Mouse (Mus musculus): ENCODE measurements around the gene Fam78a. TPM values are rescaled to one million over a fixed set of nuclear protein-coding genes. Genes with fewer than 3 reads are reported as not detected.
A peak's percentile ranks its signal among the peaks of the same experiment; 100 is the strongest.

Gene Fam78a
- polyA plus RNA-seq, 1 experiment from 2014 or later = 2.9 TPM

GRCm38 (mm10) chr2:32119802-32120750 lies 35.4 kb upstream of the Fam78a start:
- Histone ChIP-seq H3K36me3 (no peaks in the 10 kb centered on the region), H3K9ac (no peak overlapping the region), H3K27me3 (replicated peaks) (no peaks in the 10 kb centered on the region), H3K27ac (no peak overlapping the region), H3K9me3 (no peaks in the 10 kb centered on the region), H3K4me1 (0 out of 2 replicates have a peak, but pooled peaks cover 3% of the 10 kb centered on the region), H3K4me2 (replicated peaks) (no peak overlapping the region), H3K4me3 (no peak overlapping the region)
- 90% methylated on average over 20 of the region's 20 CpGs for WGBS
- no peak for ATAC-seq (ENCODE audit: low FRiP score, low read depth)

GRCm38 (mm10) chr2:32115851-32116268 lies 31.2 kb upstream of the Fam78a start:
- ATAC-seq (ENCODE audit: low FRiP score, low read depth) = no peak
- 92% methylated on average over 4 of the region's 4 CpGs for WGBS

GRCm38 (mm10) chr2:32112548-32112947 lies 27.9 kb upstream of the Fam78a start:
- Histone ChIP-seq H3K36me3 (peaks cover 14% of the 10 kb centered on the region), H3K9ac (no peak overlapping the region), H3K27me3 (replicated peaks) (no peaks in the 10 kb centered on the region), H3K27ac (no peak overlapping the region), H3K9me3 (no peaks in the 10 kb centered on the region), H3K4me2 (replicated peaks) (no peak overlapping the region), H3K4me1 (0 out of 2 replicates have a peak, but pooled peaks cover 5% of the 10 kb centered on the region), H3K4me3 (no peak overlapping the region)
- WGBS = 58% methylated on average over 2 of the region's 2 CpGs
- ATAC-seq (ENCODE audit: low FRiP score, low read depth) = no peak

More at GRCm38 (mm10) chr2:32115851-32116268, 31.2 kb upstream of the Fam78a start:
- Histone ChIP-seq H3K4me2 (replicated peaks) (no peak overlapping the region), H3K4me1 (0 out of 2 replicates have a peak, but pooled peaks cover under 1% of the 10 kb centered on the region), H3K36me3 (no peaks in the 10 kb centered on the region), H3K4me3 (no peak overlapping the region), H3K9ac (no peak overlapping the region), H3K27me3 (replicated peaks) (no peaks in the 10 kb centered on the region), H3K27ac (no peak overlapping the region), H3K9me3 (no peaks in the 10 kb centered on the region)

GRCm38 (mm10) chr2:32111268-32111667 lies 26.6 kb upstream of the Fam78a start:
- ATAC-seq (ENCODE audit: low FRiP score, low read depth) = no peak
- H3K9me3 ChIP-seq = no peaks in the 10 kb centered on the region
- H3K9ac ChIP-seq = no peak overlapping the region
- 100% methylated on average over 1 of the region's 1 CpGs for WGBS
- peaks cover 14% of the 10 kb centered on the region for H3K36me3 ChIP-seq
- H3K27ac ChIP-seq = no peak overlapping the region
- H3K4me2 ChIP-seq (replicated peaks) = no peak overlapping the region
- H3K4me1 ChIP-seq = 0 out of 2 replicates have a peak, but pooled peaks cover 5% of the 10 kb centered on the region
- no peaks in the 10 kb centered on the region for H3K27me3 ChIP-seq (replicated peaks)
- no peak overlapping the region for H3K4me3 ChIP-seq

- H3K27ac ChIP-seq = 0 out of 2 replicates have a peak overlapping the region, but pooled peaks have one; percentile 62
- peaks cover 14% of the 10 kb centered on the region for H3K36me3 ChIP-seq
Measured at GRCm38 (mm10) chr2:32105930-32106329, 21.3 kb upstream of the Fam78a start.

GRCm38 (mm10) chr2:32105117-32105913 lies 20.7 kb upstream of the Fam78a start:
- Histone ChIP-seq H3K4me1 (peaks cover 19% of the 10 kb centered on the region), H3K27ac (peak overlapping the region; percentile 62; the same call in 1 of the 2 replicates), H3K27me3 (replicated peaks) (no peaks in the 10 kb centered on the region), H3K36me3 (peaks cover 12% of the 10 kb centered on the region), H3K4me2 (replicated peaks) (0 out of 2 replicates have a peak overlapping the region, but pooled peaks have one; percentile 9), H3K9ac (peak overlapping the region; percentile 29; the same call in 1 of the 2 replicates), H3K9me3 (no peaks in the 10 kb centered on the region), H3K4me3 (no peak overlapping the region)
- WGBS = 57% methylated on average over 16 of the region's 16 CpGs
- ATAC-seq (ENCODE audit: low FRiP score, low read depth) = peak; percentile 52; the same call in 1 of the 2 replicates

More at GRCm38 (mm10) chr2:32105930-32106329, 21.3 kb upstream of the Fam78a start:
- ATAC-seq (ENCODE audit: low FRiP score, low read depth) = no peak
- WGBS = 86% methylated on average over 7 of the region's 7 CpGs
- Histone ChIP-seq H3K4me2 (replicated peaks) (no peak overlapping the region), H3K27me3 (replicated peaks) (no peaks in the 10 kb centered on the region), H3K9me3 (no peaks in the 10 kb centered on the region), H3K4me1 (peaks cover 24% of the 10 kb centered on the region), H3K9ac (no peak overlapping the region), H3K4me3 (no peak overlapping the region)

- Histone ChIP-seq H3K27me3 (replicated peaks) (no peaks in the 10 kb centered on the region), H3K27ac (no peak overlapping the region), H3K4me1 (peaks cover 19% of the 10 kb centered on the region), H3K4me2 (replicated peaks) (no peak overlapping the region), H3K4me3 (no peak overlapping the region), H3K36me3 (peaks cover 4% of the 10 kb centered on the region; the same call in 1 of the 2 replicates), H3K9me3 (no peaks in the 10 kb centered on the region), H3K9ac (no peak overlapping the region)
- WGBS = 87% methylated on average over 7 of the region's 7 CpGs
- ATAC-seq (ENCODE audit: low FRiP score, low read depth) = no peak
Measured at GRCm38 (mm10) chr2:32104122-32104521, 19.5 kb upstream of the Fam78a start.

GRCm38 (mm10) chr2:32103557-32103956 lies 18.9 kb upstream of the Fam78a start:
- no peak overlapping the region for H3K4me3 ChIP-seq
- no peak overlapping the region for H3K4me2 ChIP-seq (replicated peaks)
- no peaks in the 10 kb centered on the region for H3K9me3 ChIP-seq
- 79% methylated on average over 7 of the region's 7 CpGs for WGBS
- peaks cover 4% of the 10 kb centered on the region; the same call in 1 of the 2 replicates for H3K36me3 ChIP-seq
- peaks cover 19% of the 10 kb centered on the region for H3K4me1 ChIP-seq
- H3K27ac ChIP-seq = no peak overlapping the region
- H3K9ac ChIP-seq = no peak overlapping the region
- no peaks in the 10 kb centered on the region for H3K27me3 ChIP-seq (replicated peaks)
- no peak for ATAC-seq (ENCODE audit: low FRiP score, low read depth)

GRCm38 (mm10) chr2:32102944-32103343 lies 18.3 kb upstream of the Fam78a start:
- H3K4me2 ChIP-seq (replicated peaks) = no peak overlapping the region
- H3K4me3 ChIP-seq = no peak overlapping the region

GRCm38 (mm10) chr2:32096122-32096420 lies 11.4 kb upstream of the Fam78a start:
- peak overlapping the region; percentile 74; the same call in 1 of the 2 replicates for H3K27ac ChIP-seq
- peak; percentile 38; the same call in 1 of the 2 replicates for ATAC-seq (ENCODE audit: low FRiP score, low read depth)
- 84% methylated on average over 10 of the region's 10 CpGs for WGBS

More at GRCm38 (mm10) chr2:32102944-32103343, 18.3 kb upstream of the Fam78a start:
- H3K36me3 ChIP-seq = peaks cover under 1% of the 10 kb centered on the region; the same call in 1 of the 2 replicates
- no peak for ATAC-seq (ENCODE audit: low FRiP score, low read depth)
- H3K9me3 ChIP-seq = no peaks in the 10 kb centered on the region
- H3K27me3 ChIP-seq (replicated peaks) = no peaks in the 10 kb centered on the region
- H3K4me1 ChIP-seq = peaks cover 19% of the 10 kb centered on the region
- 55% methylated on average over 5 of the region's 5 CpGs for WGBS
- no peak overlapping the region for H3K27ac ChIP-seq
- H3K9ac ChIP-seq = no peak overlapping the region

GRCm38 (mm10) chr2:32095351-32096121 lies 10.9 kb upstream of the Fam78a start, which contains the start of gene Plpp7:
TSS of gene Plpp7 (plus strand) at chr2:32095528.
- peak; percentile 94 for ATAC-seq (ENCODE audit: low FRiP score, low read depth)
- Histone ChIP-seq H3K9me3 (no peaks in the 10 kb centered on the region), H3K27ac (peak within 1 kb of the TSS; percentile 74), H3K4me1 (peaks cover 25% of the 10 kb centered on the region), H3K4me3 (peak within 1 kb of the TSS; percentile 38), H3K36me3 (no peaks in the 10 kb centered on the region), H3K4me2 (replicated peaks) (peak within 1 kb of the TSS; percentile 72), H3K9ac (peak within 1 kb of the TSS; percentile 70), H3K27me3 (replicated peaks) (no peaks in the 10 kb centered on the region)
- WGBS = 46% methylated on average over 22 of the region's 22 CpGs

More at GRCm38 (mm10) chr2:32096122-32096420, 11.4 kb upstream of the Fam78a start:
- no peaks in the 10 kb centered on the region for H3K9me3 ChIP-seq
- no peaks in the 10 kb centered on the region for H3K27me3 ChIP-seq (replicated peaks)
- H3K4me1 ChIP-seq = peaks cover 25% of the 10 kb centered on the region
- H3K36me3 ChIP-seq = no peaks in the 10 kb centered on the region
- H3K9ac ChIP-seq = peak overlapping the region; percentile 70
- peak overlapping the region; percentile 38 for H3K4me3 ChIP-seq
- H3K4me2 ChIP-seq (replicated peaks) = peak overlapping the region; percentile 72

All from neural tube, embryonic 12.5 days (tissue).